Mouse (Mus musculus) CH12.LX (cell line): ENCODE results near the gene Gm43552. TPM values are rescaled to one million over a fixed set of nuclear protein-coding genes. Genes with fewer than 3 reads are reported as not detected.

Source experiments
- DNase-seq: peaks from one replicate; pipeline ENCODE4 v3.0.0-alpha.2; 2013; ENCODE audit errors: extremely low read depth
- H3K27ac ChIP-seq: 2 replicates; pipeline ENCODE4 v1.5.1; 2012; ENCODE audit warnings: low read depth, mild to moderate bottlenecking, control low read depth, moderate library complexity; ENCODE audit not compliant: insufficient read depth
- H3K27me3 ChIP-seq: replicated peaks from 2 replicates; pipeline ENCODE3; 2012; ENCODE audit warnings: inconsistent platforms
- H3K36me3 ChIP-seq, 2 experiments: replicated peaks in 1 of 2; 2 replicates each; pipeline versions ENCODE3 to v1.6.1; 2012; ENCODE audit warnings: inconsistent platforms in 1 of 2, low read length in 1 of 2, mild to moderate bottlenecking in 1 of 2, mixed read lengths in 1 of 2, moderate library complexity in 1 of 2; ENCODE audit not compliant: control insufficient read depth in 1 of 2, insufficient read depth in 1 of 2
- H3K4me1 ChIP-seq, 2 experiments: 2 replicates each; pipeline ENCODE4 v1.6.1; 2012; ENCODE audit warnings: inconsistent platforms in 1 of 2, moderate library complexity in 1 of 2; ENCODE audit not compliant: insufficient read depth in 2 of 2, control insufficient read depth in 1 of 2
- H3K4me2 ChIP-seq: 2 replicates; pipeline ENCODE4 v1.6.1; 2012; ENCODE audit warnings: low read depth, mild to moderate bottlenecking, control low read depth; ENCODE audit not compliant: poor library complexity, insufficient read depth, severe bottlenecking
- H3K4me3 ChIP-seq, 3 experiments: fragments of 150-350 bp in 1 of 3; sonication (generic) in 1 of 3; replicated peaks in 1 of 3; 2 replicates each; pipeline versions ENCODE3 to v1.5.1; 2011 to 2012; ENCODE audit warnings: low read depth in 2 of 3, low read length in 2 of 3, mild to moderate bottlenecking in 2 of 3, moderate library complexity in 2 of 3, control low read depth in 1 of 3, improper control_type of control experiment in 1 of 3, inconsistent platforms in 1 of 3, mixed read lengths in 1 of 3; ENCODE audit not compliant: poor library complexity in 1 of 3
- H3K79me2 ChIP-seq: replicated peaks from 2 replicates; pipeline ENCODE4 v1.6.1; 2012; ENCODE audit warnings: mild to moderate bottlenecking, moderate library complexity; ENCODE audit not compliant: control insufficient read depth, poor library complexity, insufficient read depth, severe bottlenecking; ENCODE audit errors: extremely low read depth
- H3K9ac ChIP-seq: 2 replicates; pipeline ENCODE4 v1.6.1; 2012; ENCODE audit warnings: low read depth, mild to moderate bottlenecking, control low read depth, moderate library complexity; ENCODE audit not compliant: insufficient read depth
- H3K9me3 ChIP-seq: replicated peaks from 2 replicates; pipeline ENCODE3; 2012; ENCODE audit warnings: low read length, inconsistent platforms, mixed read lengths
- BHLHE40 ChIP-seq: IDR thresholded peaks from 2 replicates; pipeline ENCODE4 v1.6.1; 2011; ENCODE audit warnings: mild to moderate bottlenecking, low read depth, low read length, improper control_type of control experiment
- CHD2 ChIP-seq: IDR thresholded peaks from 2 replicates; pipeline ENCODE4 v1.6.1; 2011; ENCODE audit warnings: low read length, improper control_type of control experiment
- E2F4 ChIP-seq: IDR thresholded peaks from 2 replicates; pipeline ENCODE4 v1.6.1; 2011; ENCODE audit warnings: low read depth, low read length, improper control_type of control experiment; ENCODE audit not compliant: insufficient replicate concordance
- ELF1 ChIP-seq: IDR thresholded peaks from 2 replicates; pipeline ENCODE4 v1.6.1; 2014; ENCODE audit warnings: low read depth, mild to moderate bottlenecking, inconsistent platforms, low read length, improper control_type of control experiment
- EP300 ChIP-seq: IDR thresholded peaks from 2 replicates; pipeline ENCODE4 v1.6.1; 2011; ENCODE audit warnings: low read length, improper control_type of control experiment
- GABPA ChIP-seq: IDR thresholded peaks from 2 replicates; pipeline ENCODE4 v1.6.1; 2012; ENCODE audit warnings: low read depth, low read length, improper control_type of control experiment, inconsistent platforms; ENCODE audit not compliant: insufficient replicate concordance
- IRF4 ChIP-seq: IDR thresholded peaks from 2 replicates; pipeline ENCODE4 v1.6.1; 2014; ENCODE audit warnings: low read depth, mild to moderate bottlenecking, inconsistent platforms, low read length, improper control_type of control experiment
- KAT2A ChIP-seq: IDR thresholded peaks from 2 replicates; pipeline ENCODE4 v1.6.1; 2012; ENCODE audit warnings: low read length, improper control_type of control experiment, inconsistent platforms; ENCODE audit not compliant: insufficient replicate concordance
- MAX ChIP-seq: IDR thresholded peaks from 2 replicates; pipeline ENCODE4 v1.6.1; 2011; ENCODE audit warnings: low read length, improper control_type of control experiment
- MEF2A ChIP-seq: IDR thresholded peaks from 2 replicates; pipeline ENCODE4 v1.6.1; 2014; ENCODE audit warnings: low read depth, mild to moderate bottlenecking, inconsistent platforms, low read length, improper control_type of control experiment, borderline replicate concordance
- MXI1 ChIP-seq: IDR thresholded peaks from 2 replicates; pipeline ENCODE4 v1.6.1; 2011; ENCODE audit warnings: mild to moderate bottlenecking, low read depth, low read length, improper control_type of control experiment
- MYC ChIP-seq: IDR thresholded peaks from 2 replicates; pipeline ENCODE4 v1.6.1; 2011; ENCODE audit warnings: low read depth, mild to moderate bottlenecking, improper control_type of control experiment, low read length
- PAX5 ChIP-seq: IDR thresholded peaks from 2 replicates; pipeline ENCODE4 v1.6.1; 2012; ENCODE audit warnings: low read length, inconsistent platforms, mixed read lengths
- POLR2AphosphoS2 ChIP-seq: IDR thresholded peaks from 2 replicates; pipeline ENCODE4 v1.6.1; 2011; ENCODE audit warnings: low read depth, low read length, improper control_type of control experiment
- RAD21 ChIP-seq: IDR thresholded peaks from 2 replicates; pipeline ENCODE4 v1.6.1; 2011; ENCODE audit warnings: low read depth, mild to moderate bottlenecking, low read length, improper control_type of control experiment, moderate library complexity
- RCOR1 ChIP-seq: conservative IDR thresholded peaks from 2 replicates; pipeline ENCODE4 v1.6.1; 2012; ENCODE audit warnings: low read depth, mild to moderate bottlenecking, inconsistent platforms, low read length, improper control_type of control experiment
- SIN3A ChIP-seq: IDR thresholded peaks from 2 replicates; pipeline ENCODE4 v1.6.1; 2012; ENCODE audit warnings: low read length, improper control_type of control experiment, inconsistent platforms
- TBP ChIP-seq: conservative IDR thresholded peaks from 2 replicates; pipeline ENCODE4 v1.6.1; 2011; ENCODE audit warnings: low read depth, low read length, improper control_type of control experiment
- TCF12 ChIP-seq: IDR thresholded peaks from 2 replicates; pipeline ENCODE4 v1.6.1; 2014; ENCODE audit warnings: low read depth, mild to moderate bottlenecking, inconsistent platforms, low read length, improper control_type of control experiment
- UBTF ChIP-seq: IDR thresholded peaks from 2 replicates; pipeline ENCODE4 v1.6.1; 2012; ENCODE audit warnings: low read depth, mild to moderate bottlenecking, inconsistent platforms, low read length, improper control_type of control experiment, moderate library complexity
- USF1 ChIP-seq: IDR thresholded peaks from 2 replicates; pipeline ENCODE4 v1.6.1; 2014; ENCODE audit warnings: low read depth, mild to moderate bottlenecking, inconsistent platforms, low read length, improper control_type of control experiment
- USF2 ChIP-seq: conservative IDR thresholded peaks from 2 replicates; pipeline ENCODE4 v1.6.1; 2011; ENCODE audit warnings: low read depth, low read length, improper control_type of control experiment
- ZC3H11A ChIP-seq: IDR thresholded peaks from 2 replicates; pipeline ENCODE4 v1.6.1; 2012; ENCODE audit warnings: low read depth, mild to moderate bottlenecking, inconsistent platforms, low read length, improper control_type of control experiment
- ZKSCAN1 ChIP-seq: IDR thresholded peaks from 2 replicates; pipeline ENCODE4 v1.6.1; 2012; ENCODE audit warnings: low read depth, inconsistent platforms, low read length, improper control_type of control experiment, borderline replicate concordance
- ZNF384 ChIP-seq: IDR thresholded peaks from 2 replicates; pipeline ENCODE4 v1.6.1; 2012; ENCODE audit warnings: low read depth, low read length, improper control_type of control experiment, inconsistent platforms
- dilution Hi-C: fragments of 300-500 bp; cut with MboI; formaldehyde crosslinking; loops from 2 replicates; pipeline ENCODE4 v1.14.3; 2020; ENCODE audit warnings: low sequenced_read_pairs; ENCODE audit not compliant: extremely low pct_unique_long_range_greater_than_20kb, extremely low pct_ligation_motif_present
- in situ Hi-C: fragments of 300-500 bp; cut with MboI; formaldehyde crosslinking; loops from 3 replicates; pipeline ENCODE4 v1.14.3; 2019; ENCODE audit warnings: low sequenced_read_pairs, low pct_ligation_motif_present, low pct_unique_long_range_greater_than_20kb, mixed read lengths
- polyA plus RNA-seq: library from polyadenylated mRNA; unstranded; fragments of >175 nt; gene quantifications from 2 replicates; pipeline ENCODE4 v1.2.1, GENCODE M21; 2012; ENCODE audit warnings: low read depth; ENCODE audit not compliant: insufficient read length
- total RNA-seq, 2 experiments: library from RNA; depleted of rRNA; stranded (reverse); fragments of 300-350 nt in 1 of 2; fragments of >200 nt in 1 of 2; gene quantifications; 2 replicates each; pipeline ENCODE4 v1.2.3; 2012 to 2014

Gm43552 gene
- total and polyA plus RNA-seq, 3 experiments: 2.1 TPM; not detected in 2

DNA sequence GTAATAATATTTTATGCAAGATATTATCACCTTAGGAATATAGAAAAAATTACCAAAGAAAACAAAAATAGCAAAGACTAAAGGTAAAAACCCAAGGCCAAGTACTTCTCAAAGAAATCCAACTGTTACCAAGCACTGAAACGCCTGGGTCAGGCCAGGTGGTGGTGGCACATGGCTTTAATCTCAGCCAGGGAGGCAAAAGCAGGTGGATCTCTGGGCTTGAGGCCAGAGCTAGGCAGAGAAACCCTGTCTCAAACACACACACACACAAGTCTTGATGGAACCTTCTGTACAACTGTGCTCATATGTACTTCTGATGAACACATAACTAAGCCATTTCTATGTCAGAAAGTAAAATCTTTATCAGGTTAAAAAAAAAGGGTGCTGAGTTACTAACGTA lies 44.8 kb downstream of the Gm43552 start:
- Histone ChIP-seq H3K9ac (no peak overlapping the region), H3K4me2 (no peak overlapping the region), H3K27ac (no peak overlapping the region), H3K9me3 (no peaks in the 10 kb centered on the region), H3K79me2 (no peaks in the 10 kb centered on the region), H3K4me1 (peaks cover 3 to 18% of the 10 kb centered on the region in 2 experiments), H3K27me3 (no peaks in the 10 kb centered on the region), H3K4me3 (no peak overlapping the region), H3K36me3 (peaks cover 0 to 18% of the 10 kb centered on the region in 2 experiments)
- in situ Hi-C loops: no loop called here
- dilution Hi-C loops: no loop called here
- TF ChIP-seq CHD2: no peak
- TF ChIP-seq IRF4: no peak
- TF ChIP-seq ZC3H11A: no peak
- no peak for TF ChIP-seq ZNF384
- no peak for TF ChIP-seq TCF12
- no peak for TF ChIP-seq RAD21
- TF ChIP-seq PAX5: no peak
- TF ChIP-seq ZKSCAN1: no peak
- no peak for TF ChIP-seq SIN3A
- TF ChIP-seq USF2: no peak
- TF ChIP-seq UBTF: no peak
- no peak for TF ChIP-seq E2F4
- no peak for TF ChIP-seq EP300
- no peak for DNase-seq

GRCm38 (mm10) chr5:65446756-65447155 lies 45.9 kb downstream of the Gm43552 start:
- H3K9ac ChIP-seq: no peak overlapping the region
- no peaks in the 10 kb centered on the region for H3K27me3 ChIP-seq
- no peak for TF ChIP-seq RAD21
- no peak for TF ChIP-seq KAT2A
- no peak for TF ChIP-seq SIN3A
- TF ChIP-seq POLR2AphosphoS2: no peak
- TF ChIP-seq MXI1: no peak
- no peak for TF ChIP-seq CHD2
- TF ChIP-seq MEF2A: no peak
- TF ChIP-seq E2F4: no peak
- TF ChIP-seq BHLHE40: no peak
- TF ChIP-seq TCF12: no peak
- no peak for TF ChIP-seq ELF1
- no peak for TF ChIP-seq EP300
- no peak for TF ChIP-seq TBP
- TF ChIP-seq RCOR1: no peak
- TF ChIP-seq MYC: no peak
- TF ChIP-seq USF1: no peak
- TF ChIP-seq ZKSCAN1: no peak
- no peak for TF ChIP-seq ZNF384
- no peak for TF ChIP-seq MAX
- no peak for TF ChIP-seq GABPA
- dilution Hi-C loops (no loop called here), in situ Hi-C loops (no loop called here)
- H3K4me3 ChIP-seq: no peak overlapping the region
- no peak overlapping the region for H3K27ac ChIP-seq
- H3K4me2 ChIP-seq: no peak overlapping the region
- peaks cover 3 to 19% of the 10 kb centered on the region in 2 experiments for H3K4me1 ChIP-seq
- no peaks in the 10 kb centered on the region for H3K9me3 ChIP-seq
- peaks cover 0 to 18% of the 10 kb centered on the region in 2 experiments for H3K36me3 ChIP-seq
- no peak for DNase-seq
- no peaks in the 10 kb centered on the region for H3K79me2 ChIP-seq
